Mouse (Mus musculus): ENCODE results near the gene Kcnh5. TPM values are rescaled to one million over a fixed set of nuclear protein-coding genes. Genes with fewer than 3 reads are reported as not detected.

Gene Kcnh5
- polyA plus RNA-seq, 1 experiment from 2014 or later, result 0.15 TPM

- H3K4me3 ChIP-seq (ENCODE audit: low read depth, low read length), result no peak overlapping the region
- no peak for ATAC-seq (replicated peaks; ENCODE audit: insufficient number of reproducible peaks, low FRiP score, low TSS enrichment, low read depth)
- H3K4me2 ChIP-seq (ENCODE audit: low read depth, low read length), result no peak overlapping the region
- no peak for DNase-seq (ENCODE audit: low spot score)
- H3K27me3 ChIP-seq (ENCODE audit: control insufficient read depth, insufficient read depth, low read length), result no peaks in the 10 kb centered on the region
- H3K27ac ChIP-seq (replicated peaks; ENCODE audit: low read depth, low read length), result no peak overlapping the region
- 89% methylated on average over 2 of the region's 2 CpGs for WGBS
- H3K9me3 ChIP-seq (replicated peaks; ENCODE audit: control insufficient read depth, low read length), result no peaks in the 10 kb centered on the region
- no peaks in the 10 kb centered on the region for H3K4me1 ChIP-seq (ENCODE audit: control insufficient read depth, insufficient read depth, low read length)
- H3K36me3 ChIP-seq (replicated peaks; ENCODE audit: control insufficient read depth, insufficient read depth, low read depth, low read length), result no peaks in the 10 kb centered on the region
- no peak overlapping the region for H3K9ac ChIP-seq (replicated peaks; ENCODE audit: low read length)
These were observed 24.0 kb downstream of the Kcnh5 start for GRCm38 (mm10) chr12:75153076-75153568.

GRCm38 (mm10) chr12:75139792-75140191 lies 37.3 kb downstream of the Kcnh5 start:
- no peaks in the 10 kb centered on the region for H3K27me3 ChIP-seq (ENCODE audit: control insufficient read depth, insufficient read depth, low read length)
- ATAC-seq (replicated peaks; ENCODE audit: insufficient number of reproducible peaks, low FRiP score, low TSS enrichment, low read depth) (no peak), DNase-seq (ENCODE audit: low spot score) (no peak)
- H3K4me2 ChIP-seq (ENCODE audit: low read depth, low read length), result no peak overlapping the region
- H3K36me3 ChIP-seq (replicated peaks; ENCODE audit: control insufficient read depth, insufficient read depth, low read depth, low read length), result no peaks in the 10 kb centered on the region
- H3K9ac ChIP-seq (replicated peaks; ENCODE audit: low read length), result no peak overlapping the region
- H3K4me1 ChIP-seq (ENCODE audit: control insufficient read depth, insufficient read depth, low read length), result no peaks in the 10 kb centered on the region
- WGBS, result 79% methylated on average over 1 of the region's 1 CpGs
- H3K4me3 ChIP-seq (ENCODE audit: low read depth, low read length), result no peak overlapping the region
- H3K9me3 ChIP-seq (replicated peaks; ENCODE audit: control insufficient read depth, low read length), result no peaks in the 10 kb centered on the region
- H3K27ac ChIP-seq (replicated peaks; ENCODE audit: low read depth, low read length), result no peak overlapping the region

- no peaks in the 10 kb centered on the region for H3K4me1 ChIP-seq (ENCODE audit: control insufficient read depth, insufficient read depth, low read length)
- WGBS, result 85% methylated on average over 5 of the region's 5 CpGs
- H3K9me3 ChIP-seq (replicated peaks; ENCODE audit: control insufficient read depth, low read length), result no peaks in the 10 kb centered on the region
These were observed 85.2 kb downstream of the Kcnh5 start for GRCm38 (mm10) chr12:75091921-75092320.

GRCm38 (mm10) chr12:75090957-75091356 lies 86.2 kb downstream of the Kcnh5 start:
- H3K9me3 ChIP-seq (replicated peaks; ENCODE audit: control insufficient read depth, low read length), result no peaks in the 10 kb centered on the region
- no peaks in the 10 kb centered on the region for H3K4me1 ChIP-seq (ENCODE audit: control insufficient read depth, insufficient read depth, low read length)
- no peak overlapping the region for H3K9ac ChIP-seq (replicated peaks; ENCODE audit: low read length)
- H3K36me3 ChIP-seq (replicated peaks; ENCODE audit: control insufficient read depth, insufficient read depth, low read depth, low read length), result no peaks in the 10 kb centered on the region
- H3K27me3 ChIP-seq (ENCODE audit: control insufficient read depth, insufficient read depth, low read length), result no peaks in the 10 kb centered on the region
- WGBS, result 91% methylated on average over 1 of the region's 1 CpGs
- no peak overlapping the region for H3K4me2 ChIP-seq (ENCODE audit: low read depth, low read length)
- H3K4me3 ChIP-seq (ENCODE audit: low read depth, low read length), result no peak overlapping the region
- ATAC-seq (replicated peaks; ENCODE audit: insufficient number of reproducible peaks, low FRiP score, low TSS enrichment, low read depth), result no peak
- no peak overlapping the region for H3K27ac ChIP-seq (replicated peaks; ENCODE audit: low read depth, low read length)
- no peak for DNase-seq (ENCODE audit: low spot score)

More at GRCm38 (mm10) chr12:75091921-75092320, 85.2 kb downstream of the Kcnh5 start:
- Histone ChIP-seq H3K9ac (replicated peaks; ENCODE audit: low read length) (no peak overlapping the region), H3K27me3 (ENCODE audit: control insufficient read depth, insufficient read depth, low read length) (no peaks in the 10 kb centered on the region), H3K36me3 (replicated peaks; ENCODE audit: control insufficient read depth, insufficient read depth, low read depth, low read length) (no peaks in the 10 kb centered on the region), H3K4me3 (ENCODE audit: low read depth, low read length) (no peak overlapping the region), H3K27ac (replicated peaks; ENCODE audit: low read depth, low read length) (no peak overlapping the region), H3K4me2 (ENCODE audit: low read depth, low read length) (no peak overlapping the region)
- DNase-seq (ENCODE audit: low spot score) (no peak), ATAC-seq (replicated peaks; ENCODE audit: insufficient number of reproducible peaks, low FRiP score, low TSS enrichment, low read depth) (no peak)

- H3K9ac ChIP-seq (replicated peaks; ENCODE audit: low read length), result no peak overlapping the region
- no peak for ATAC-seq (replicated peaks; ENCODE audit: insufficient number of reproducible peaks, low FRiP score, low TSS enrichment, low read depth)
- H3K27me3 ChIP-seq (ENCODE audit: control insufficient read depth, insufficient read depth, low read length), result no peaks in the 10 kb centered on the region
- H3K4me3 ChIP-seq (ENCODE audit: low read depth, low read length), result no peak overlapping the region
- no peak overlapping the region for H3K27ac ChIP-seq (replicated peaks; ENCODE audit: low read depth, low read length)
- no peaks in the 10 kb centered on the region for H3K9me3 ChIP-seq (replicated peaks; ENCODE audit: control insufficient read depth, low read length)
- no peaks in the 10 kb centered on the region for H3K36me3 ChIP-seq (replicated peaks; ENCODE audit: control insufficient read depth, insufficient read depth, low read depth, low read length)
- no peaks in the 10 kb centered on the region for H3K4me1 ChIP-seq (ENCODE audit: control insufficient read depth, insufficient read depth, low read length)
- 71% methylated on average over 5 of the region's 5 CpGs for WGBS
- no peak overlapping the region for H3K4me2 ChIP-seq (ENCODE audit: low read depth, low read length)
- no peak for DNase-seq (ENCODE audit: low spot score)
These were observed 100.0 kb downstream of the Kcnh5 start for GRCm38 (mm10) chr12:75077175-75077574.

- DNase-seq (ENCODE audit: low spot score) (no peak), ATAC-seq (replicated peaks; ENCODE audit: insufficient number of reproducible peaks, low FRiP score, low TSS enrichment, low read depth) (no peak)
- 96% methylated on average over 2 of the region's 2 CpGs for WGBS
- H3K9ac ChIP-seq (replicated peaks; ENCODE audit: low read length), result no peak overlapping the region
- no peak overlapping the region for H3K27ac ChIP-seq (replicated peaks; ENCODE audit: low read depth, low read length)
- H3K4me1 ChIP-seq (ENCODE audit: control insufficient read depth, insufficient read depth, low read length), result no peaks in the 10 kb centered on the region
- H3K27me3 ChIP-seq (ENCODE audit: control insufficient read depth, insufficient read depth, low read length), result no peaks in the 10 kb centered on the region
- H3K4me2 ChIP-seq (ENCODE audit: low read depth, low read length), result no peak overlapping the region
- H3K9me3 ChIP-seq (replicated peaks; ENCODE audit: control insufficient read depth, low read length), result no peaks in the 10 kb centered on the region
- H3K36me3 ChIP-seq (replicated peaks; ENCODE audit: control insufficient read depth, insufficient read depth, low read depth, low read length), result no peaks in the 10 kb centered on the region
- no peak overlapping the region for H3K4me3 ChIP-seq (ENCODE audit: low read depth, low read length)
These were observed 106.1 kb downstream of the Kcnh5 start for GRCm38 (mm10) chr12:75071043-75071442.

GRCm38 (mm10) chr12:75062571-75062970 lies 114.6 kb downstream of the Kcnh5 start:
- Histone ChIP-seq H3K27ac (replicated peaks; ENCODE audit: low read depth, low read length) (no peak overlapping the region), H3K27me3 (ENCODE audit: control insufficient read depth, insufficient read depth, low read length) (no peaks in the 10 kb centered on the region), H3K4me1 (ENCODE audit: control insufficient read depth, insufficient read depth, low read length) (no peaks in the 10 kb centered on the region), H3K9ac (replicated peaks; ENCODE audit: low read length) (no peak overlapping the region), H3K9me3 (replicated peaks; ENCODE audit: control insufficient read depth, low read length) (no peaks in the 10 kb centered on the region), H3K4me2 (ENCODE audit: low read depth, low read length) (no peak overlapping the region), H3K36me3 (replicated peaks; ENCODE audit: control insufficient read depth, insufficient read depth, low read depth, low read length) (no peaks in the 10 kb centered on the region), H3K4me3 (ENCODE audit: low read depth, low read length) (no peak overlapping the region)
- ATAC-seq (replicated peaks; ENCODE audit: insufficient number of reproducible peaks, low FRiP score, low TSS enrichment, low read depth) (no peak), DNase-seq (ENCODE audit: low spot score) (no peak)

- no peak for ATAC-seq (replicated peaks; ENCODE audit: insufficient number of reproducible peaks, low FRiP score, low TSS enrichment, low read depth)
- Histone ChIP-seq H3K4me2 (ENCODE audit: low read depth, low read length) (no peak overlapping the region), H3K36me3 (replicated peaks; ENCODE audit: control insufficient read depth, insufficient read depth, low read depth, low read length) (no peaks in the 10 kb centered on the region), H3K9ac (replicated peaks; ENCODE audit: low read length) (no peak overlapping the region), H3K27me3 (ENCODE audit: control insufficient read depth, insufficient read depth, low read length) (no peaks in the 10 kb centered on the region), H3K9me3 (replicated peaks; ENCODE audit: control insufficient read depth, low read length) (no peaks in the 10 kb centered on the region), H3K4me3 (ENCODE audit: low read depth, low read length) (no peak overlapping the region), H3K27ac (replicated peaks; ENCODE audit: low read depth, low read length) (no peak overlapping the region), H3K4me1 (ENCODE audit: control insufficient read depth, insufficient read depth, low read length) (no peaks in the 10 kb centered on the region)
- DNase-seq (ENCODE audit: low spot score), result no peak
- 65% methylated on average over 4 of the region's 4 CpGs for WGBS
These were observed 115.4 kb downstream of the Kcnh5 start for GRCm38 (mm10) chr12:75061731-75062130.
